Mouse (Mus musculus): Measurements from ENCODE around the gene Hoxb4.

Gene Hoxb4

GRCm38 (mm10) chr11:96298895-96299667 is 19.0 kb upstream of the Hoxb4 start:
- ATAC-seq (ENCODE audit: low TSS enrichment) = no peak

- ATAC-seq (ENCODE audit: low TSS enrichment) = no peak
Observed at GRCm38 (mm10) chr11:96299781-96300180, 18.3 kb upstream of the Hoxb4 start.

GRCm38 (mm10) chr11:96300354-96301063 is 17.6 kb upstream of the Hoxb4 start:
- no peak for ATAC-seq (ENCODE audit: low TSS enrichment)

- ATAC-seq (ENCODE audit: low TSS enrichment) = no peak
Observed at GRCm38 (mm10) chr11:96301064-96301431, 17.0 kb upstream of the Hoxb4 start.

GRCm38 (mm10) chr11:96301837-96302236 is 16.2 kb upstream of the Hoxb4 start:
- ATAC-seq (ENCODE audit: low TSS enrichment) = no peak

- ATAC-seq (ENCODE audit: low TSS enrichment) = no peak
Observed at GRCm38 (mm10) chr11:96302381-96303150, 15.5 kb upstream of the Hoxb4 start.

- no peak for ATAC-seq (ENCODE audit: low TSS enrichment)
Observed at GRCm38 (mm10) chr11:96303151-96304099, 14.6 kb upstream of the Hoxb4 start, which contains the start of gene Hoxb5. Gene Hoxb5, plus strand, starts transcription at chr11:96303336.

GRCm38 (mm10) chr11:96304381-96305195 is 13.5 kb upstream of the Hoxb4 start:
- ATAC-seq (ENCODE audit: low TSS enrichment) = no peak

GRCm38 (mm10) chr11:96305505-96306182 is 12.4 kb upstream of the Hoxb4 start:
- no peak for ATAC-seq (ENCODE audit: low TSS enrichment)

GRCm38 (mm10) chr11:96306183-96306907 is 11.7 kb upstream of the Hoxb4 start:
- ATAC-seq (ENCODE audit: low TSS enrichment) = no peak

- ATAC-seq (ENCODE audit: low TSS enrichment) = no peak
Observed at GRCm38 (mm10) chr11:96306908-96307269, 11.2 kb upstream of the Hoxb4 start.

GRCm38 (mm10) chr11:96308763-96309162 is 9.3 kb upstream of the Hoxb4 start:
- ATAC-seq (ENCODE audit: low TSS enrichment) = no peak

GRCm38 (mm10) chr11:96309288-96309687 is 8.8 kb upstream of the Hoxb4 start:
- ATAC-seq (ENCODE audit: low TSS enrichment) = no peak

GRCm38 (mm10) chr11:96310183-96310938 is 7.7 kb upstream of the Hoxb4 start:
- no peak for ATAC-seq (ENCODE audit: low TSS enrichment)

- no peak for ATAC-seq (ENCODE audit: low TSS enrichment)
Observed at GRCm38 (mm10) chr11:96311097-96311496, 7.0 kb upstream of the Hoxb4 start.

GRCm38 (mm10) chr11:96311520-96312417 is 6.3 kb upstream of the Hoxb4 start:
- no peak for ATAC-seq (ENCODE audit: low TSS enrichment)

GRCm38 (mm10) chr11:96313134-96313533 is 4.9 kb upstream of the Hoxb4 start:
- no peak for ATAC-seq (ENCODE audit: low TSS enrichment)
